Mouse (Mus musculus) left cerebral cortex, adult 11 months (tissue): ENCODE data around the gene Agrp.

ENCODE experiments used
- DNase-seq: peaks from one replicate; pipeline ENCODE4 v3.0.0; 2022; ENCODE audit warnings: low spot score

Agrp gene

DNA sequence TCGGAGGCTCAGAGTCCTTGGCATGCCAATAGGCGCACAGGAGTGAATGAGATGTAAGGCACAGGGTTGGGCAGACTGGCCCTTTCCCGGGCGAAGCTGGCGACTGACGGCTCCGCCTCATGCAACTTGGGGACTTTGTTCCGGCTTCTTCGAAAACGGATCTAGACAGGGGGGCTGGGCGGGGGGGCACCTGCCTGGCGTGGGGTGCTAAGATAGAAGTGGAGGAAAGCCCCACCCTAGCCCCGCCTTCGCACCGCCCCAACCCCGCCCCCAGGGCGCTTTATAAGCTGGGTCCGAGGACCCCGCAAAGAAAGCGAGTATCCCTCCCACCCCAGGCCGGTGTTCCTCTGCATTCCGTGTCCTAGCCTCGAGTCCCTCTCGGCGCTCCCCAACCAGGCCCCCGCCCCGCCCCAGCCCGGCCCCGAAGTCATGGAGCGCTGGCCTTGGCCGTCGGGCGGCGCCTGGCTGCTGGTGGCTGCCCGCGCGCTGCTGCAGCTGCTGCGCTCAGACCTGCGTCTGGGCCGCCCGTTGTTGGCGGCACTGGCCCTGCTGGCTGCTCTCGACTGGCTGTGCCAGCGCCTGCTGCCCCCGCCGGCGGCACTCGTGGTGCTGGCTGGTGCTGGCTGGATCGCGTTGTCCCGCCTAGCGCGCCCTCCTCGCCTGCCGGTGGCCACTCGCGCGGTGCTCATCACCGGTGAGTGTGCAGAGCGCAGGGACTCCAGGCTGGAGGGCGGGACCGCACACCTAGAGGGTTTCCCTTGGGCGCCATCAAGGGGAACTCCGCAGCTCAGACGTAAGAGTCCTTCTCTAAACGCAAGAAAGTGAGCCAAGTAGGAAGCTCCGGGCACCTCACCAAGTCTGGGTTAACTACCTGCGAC lies 118.5 kb downstream of the Agrp start, which contains the start of gene Hsd11b2:
Gene Hsd11b2, plus strand, starts transcription at position 320 of the 878 bp plus-strand sequence.
- DNase-seq: no peak

DNA sequence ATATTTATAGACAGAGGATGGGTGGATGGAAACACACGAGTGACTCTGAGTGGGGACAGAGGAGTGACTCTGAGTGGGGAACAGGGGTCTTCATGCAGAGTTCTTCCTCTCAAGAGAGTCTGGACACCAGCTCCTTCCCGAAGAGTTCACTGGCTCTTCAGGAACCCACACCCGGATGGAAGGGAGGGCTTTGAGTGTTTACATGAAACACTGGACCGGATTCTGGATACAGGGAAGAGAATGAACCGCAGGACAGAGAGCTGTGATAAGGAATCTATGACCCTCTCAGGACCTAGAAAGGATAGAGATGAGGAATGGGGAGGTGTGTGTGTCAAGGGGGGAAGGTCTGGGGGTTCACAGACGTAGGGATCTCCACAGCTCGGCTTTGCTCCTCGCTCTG lies 119.8 kb downstream of the Agrp start:
- no peak for DNase-seq
